Mouse (Mus musculus) C2C12 (cell line): Measurements from ENCODE around the gene Clcnkb. TPM values are rescaled to one million over a fixed set of nuclear protein-coding genes. Genes with fewer than 3 reads are reported as not detected.

Source experiments
- H3K27me3 ChIP-seq: one replicate; pipeline ENCODE4 v1.6.1; 2011; ENCODE audit not compliant: control insufficient read depth, insufficient read depth, insufficient read length
- H3K36me3 ChIP-seq: one replicate; pipeline ENCODE4 v1.6.1; 2011; ENCODE audit not compliant: control insufficient read depth, insufficient read depth
- H3K4me3 ChIP-seq: one replicate; pipeline ENCODE4 v1.5.1; 2011; ENCODE audit warnings: mild to moderate bottlenecking, control low read depth; ENCODE audit not compliant: poor library complexity, insufficient read depth, severe bottlenecking
- H3K79me2 ChIP-seq: one replicate; pipeline ENCODE4 v1.6.1; 2011; ENCODE audit not compliant: control insufficient read depth, insufficient read depth
- H3K79me3 ChIP-seq: one replicate; pipeline ENCODE4 v1.6.1; 2011; ENCODE audit warnings: low read depth, control low read depth
- H3ac ChIP-seq: one replicate; pipeline ENCODE3; 2011; ENCODE audit warnings: low read depth; ENCODE audit not compliant: control insufficient read depth, insufficient read length
- CEBPB ChIP-seq: IDR thresholded peaks from one replicate; pipeline ENCODE4 v1.6.1; 2011; ENCODE audit warnings: low read depth, mild to moderate bottlenecking, control low read depth, moderate library complexity
- CTCF ChIP-seq: IDR thresholded peaks from one replicate; pipeline ENCODE4 v1.5.1; 2011; ENCODE audit not compliant: control insufficient read depth, insufficient read depth, insufficient read length
- FOSL1 ChIP-seq: IDR thresholded peaks from one replicate; pipeline ENCODE4 v1.8.0; 2011; ENCODE audit warnings: mild to moderate bottlenecking, low read length; ENCODE audit not compliant: poor library complexity, insufficient read depth, severe bottlenecking
- MAX ChIP-seq: IDR thresholded peaks from one replicate; pipeline ENCODE4 v1.6.1; 2011; ENCODE audit warnings: mild to moderate bottlenecking, control low read depth
- MYOD1 ChIP-seq: IDR thresholded peaks from one replicate; pipeline ENCODE4 v1.6.1; 2011; ENCODE audit warnings: low read depth; ENCODE audit not compliant: control insufficient read depth, insufficient read length
- MYOG ChIP-seq: IDR thresholded peaks from one replicate; pipeline ENCODE4 v1.6.1; 2011; ENCODE audit not compliant: control insufficient read depth, insufficient read length; ENCODE audit errors: extremely low read depth
- USF1 ChIP-seq: IDR thresholded peaks from one replicate; pipeline ENCODE4 v1.6.1; 2011; ENCODE audit warnings: low read depth, mild to moderate bottlenecking, control low read depth, moderate library complexity
- polyA plus RNA-seq: library from polyadenylated mRNA; unstranded; fragments of >200 nt; fragmentation: generic; extraction: Trizol; gene quantifications from one replicate; pipeline ENCODE4 v1.2.1, GENCODE M21; 2012; ENCODE audit warnings: missing spikeins

The Clcnkb gene
- polyA plus RNA-seq, 1 experiment = not detected

- H3K27me3 ChIP-seq = peaks cover 11% of the 10 kb centered on the region
- H3K4me3 ChIP-seq = no peak overlapping the region
- no peak for TF ChIP-seq FOSL1
- H3K79me3 ChIP-seq = no peaks in the 10 kb centered on the region
- no peak overlapping the region for H3ac ChIP-seq
- H3K36me3 ChIP-seq = no peaks in the 10 kb centered on the region
- no peaks in the 10 kb centered on the region for H3K79me2 ChIP-seq
Observed at GRCm38 (mm10) chr4:141386150-141386549, 29.7 kb downstream of the Clcnkb start.

DNA sequence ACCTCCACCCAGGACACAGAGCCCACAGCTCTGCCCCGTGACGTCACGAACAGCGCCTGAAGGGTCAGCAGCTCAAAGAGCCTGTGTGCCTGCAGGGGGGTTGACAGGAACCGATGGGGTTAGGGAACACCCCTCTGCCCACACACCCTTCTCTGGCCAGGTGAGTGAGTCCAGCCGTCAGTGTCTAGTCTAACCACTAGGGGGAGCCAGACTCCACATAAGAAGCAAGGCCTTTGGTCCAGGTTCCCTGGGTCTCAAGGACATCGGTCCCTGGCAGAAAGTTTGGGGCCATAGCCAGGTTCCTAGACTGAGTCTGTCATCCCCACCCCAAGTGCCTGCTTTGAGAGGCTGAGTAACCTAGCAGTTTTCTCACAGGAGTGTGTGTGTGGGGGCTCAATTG, 30.5 kb downstream of the Clcnkb start:
- no peak overlapping the region for H3K4me3 ChIP-seq
- H3K27me3 ChIP-seq = peaks cover 11% of the 10 kb centered on the region
- TF ChIP-seq CTCF = peak; percentile 81
- no peak for TF ChIP-seq FOSL1
- TF ChIP-seq CEBPB = no peak
- no peak for TF ChIP-seq MYOG
- no peak for TF ChIP-seq MYOD1
- no peak for TF ChIP-seq MAX
- no peak for TF ChIP-seq USF1
- no peaks in the 10 kb centered on the region for H3K36me3 ChIP-seq
- no peaks in the 10 kb centered on the region for H3K79me3 ChIP-seq
- no peaks in the 10 kb centered on the region for H3K79me2 ChIP-seq
- H3ac ChIP-seq = no peak overlapping the region

- Histone ChIP-seq H3K4me3 (no peak overlapping the region), H3K27me3 (peaks cover 11% of the 10 kb centered on the region)
Observed at GRCm38 (mm10) chr4:141382406-141382805, 33.4 kb downstream of the Clcnkb start.

DNA sequence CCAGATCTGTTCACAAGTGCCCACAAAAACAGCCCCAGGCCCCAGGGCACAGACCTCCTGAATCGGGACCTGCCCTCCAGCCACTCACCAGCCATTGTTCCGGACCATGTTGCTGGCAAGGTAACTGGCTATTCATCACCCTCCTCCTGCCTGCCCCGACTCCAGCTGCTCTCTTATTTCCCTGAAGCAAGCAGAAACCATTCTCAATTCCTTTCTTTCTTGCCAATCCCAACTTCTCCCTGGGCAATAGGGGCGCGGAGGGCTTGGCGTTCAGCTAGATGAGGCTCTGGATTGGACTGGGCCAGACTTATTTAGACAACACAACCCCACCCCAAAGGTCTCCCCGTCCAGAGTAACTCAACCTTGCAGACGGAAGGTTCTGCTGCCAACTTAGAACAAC, 36.1 kb downstream of the Clcnkb start:
- Histone ChIP-seq H3K4me3 (no peak overlapping the region), H3K27me3 (peaks cover 11% of the 10 kb centered on the region), H3K36me3 (no peaks in the 10 kb centered on the region), H3ac (no peak overlapping the region), H3K79me2 (no peaks in the 10 kb centered on the region), H3K79me3 (no peaks in the 10 kb centered on the region)
- no peak for TF ChIP-seq FOSL1
- TF ChIP-seq MYOD1 = no peak
- TF ChIP-seq USF1 = no peak
- no peak for TF ChIP-seq CTCF
- no peak for TF ChIP-seq CEBPB
- no peak for TF ChIP-seq MYOG
- TF ChIP-seq MAX = no peak

More at GRCm38 (mm10) chr4:141382406-141382805, 33.4 kb downstream of the Clcnkb start:
- TF ChIP-seq FOSL1 (no peak), MAX (no peak), USF1 (no peak), CEBPB (no peak), CTCF (no peak), MYOD1 (no peak), MYOG (no peak)
- H3K36me3 ChIP-seq = no peaks in the 10 kb centered on the region
- H3ac ChIP-seq = no peak overlapping the region
- H3K79me2 ChIP-seq = no peaks in the 10 kb centered on the region
- no peaks in the 10 kb centered on the region for H3K79me3 ChIP-seq

GRCm38 (mm10) chr4:141372426-141372825, 43.4 kb downstream of the Clcnkb start:
- Histone ChIP-seq H3K79me3 (no peaks in the 10 kb centered on the region), H3K27me3 (no peaks in the 10 kb centered on the region)

More at GRCm38 (mm10) chr4:141372426-141372825, 43.4 kb downstream of the Clcnkb start:
- no peak overlapping the region for H3ac ChIP-seq
- TF ChIP-seq CTCF = no peak
- TF ChIP-seq MYOD1 = no peak
- no peak for TF ChIP-seq MYOG
- no peak for TF ChIP-seq CEBPB
- TF ChIP-seq MAX = no peak
- no peak for TF ChIP-seq USF1
- TF ChIP-seq FOSL1 = no peak
- H3K36me3 ChIP-seq = no peaks in the 10 kb centered on the region
- no peaks in the 10 kb centered on the region for H3K79me2 ChIP-seq
- no peak overlapping the region for H3K4me3 ChIP-seq
